Mouse (Mus musculus): Measurements from ENCODE around the gene Art3. TPM values are rescaled to one million over a fixed set of nuclear protein-coding genes. Genes with fewer than 3 reads are reported as not detected.
"Not testable (repeated sequence)": the region's sequence is repeated elsewhere in the genome, so short reads cannot be mapped to it uniquely, and the experiment has no call there.

Gene Art3
- polyA plus RNA-seq, 1 experiment from 2014 or later = 2.3 TPM

DNA sequence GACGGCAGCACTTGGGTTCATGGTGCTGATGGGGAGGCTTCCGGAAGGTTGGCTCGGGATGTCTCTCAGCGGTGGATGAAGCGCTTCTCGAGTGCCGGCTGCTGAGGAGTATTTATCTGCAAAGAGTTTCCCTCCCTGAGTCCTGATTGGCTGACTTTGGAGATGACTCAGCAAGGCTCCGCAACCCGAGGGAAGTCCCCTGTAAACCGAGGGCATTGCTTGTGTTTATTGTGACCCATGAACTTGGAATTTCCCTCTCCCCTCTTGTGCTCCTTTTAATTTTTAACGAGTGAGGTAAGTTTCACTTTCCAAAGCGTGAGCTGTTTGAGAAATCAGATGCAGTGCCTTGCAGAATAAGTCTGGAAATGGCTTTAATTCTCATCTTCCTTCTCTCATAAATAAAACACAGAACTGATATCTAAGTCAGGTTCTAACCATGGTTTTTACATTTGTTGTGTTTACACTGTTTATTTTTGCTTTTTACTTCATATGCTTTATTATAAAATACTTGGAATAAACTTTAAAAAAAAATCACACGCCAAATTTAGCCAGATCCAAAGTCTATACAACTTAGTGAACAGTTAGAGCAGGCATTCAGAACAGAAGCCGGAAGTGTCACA, 17.3 kb downstream of the Art3 start, which contains the start of gene Cxcl10:
Cxcl10 (minus strand) TSS at position 96 of the 620 bp plus-strand sequence.
- H3K27me3 ChIP-seq = no peaks in the 10 kb centered on the region
- peak; percentile 68; the same call in 1 of the 2 replicates for ATAC-seq
- H3K36me3 ChIP-seq (ENCODE audit: poor library complexity, severe bottlenecking) = no peaks in the 10 kb centered on the region
- peaks cover 8% of the 10 kb centered on the region for H3K4me1 ChIP-seq
- H3K9ac ChIP-seq = no peak within 1 kb of the TSS
- WGBS = 19% methylated on average over 14 of the region's 14 CpGs
- H3K9me3 ChIP-seq (replicated peaks) = no peaks in the 10 kb centered on the region
- peak within 1 kb of the TSS; percentile 18; the same call in 1 of the 2 replicates for H3K4me3 ChIP-seq
- H3K4me2 ChIP-seq = peak within 1 kb of the TSS; percentile 54
- H3K27ac ChIP-seq = no peak within 1 kb of the TSS

DNA sequence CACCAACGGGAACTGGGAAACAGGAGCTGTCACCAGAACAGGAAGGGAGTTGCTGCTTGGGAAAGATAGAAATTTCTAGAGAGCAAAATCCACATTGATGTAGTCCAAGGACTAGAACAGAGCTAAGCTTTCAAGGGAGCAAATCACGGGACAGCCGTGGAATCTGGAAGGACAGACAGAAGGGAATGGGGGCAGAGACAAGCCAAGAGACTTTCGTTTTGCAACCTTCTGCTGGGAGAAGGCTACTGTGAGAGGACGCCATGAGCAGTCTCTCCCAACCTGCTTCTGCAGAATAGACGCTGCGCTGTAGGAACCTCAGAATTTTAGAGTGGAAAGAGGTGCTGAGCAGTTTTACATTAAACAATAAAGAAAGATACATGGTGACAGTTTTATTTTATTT, 18.1 kb downstream of the Art3 start:
- Histone ChIP-seq H3K9ac (no peak overlapping the region), H3K36me3 (ENCODE audit: poor library complexity, severe bottlenecking) (no peaks in the 10 kb centered on the region), H3K4me3 (no peak overlapping the region), H3K4me1 (peaks cover 8% of the 10 kb centered on the region), H3K27me3 (no peaks in the 10 kb centered on the region), H3K9me3 (replicated peaks) (no peaks in the 10 kb centered on the region), H3K27ac (no peak overlapping the region), H3K4me2 (no peak overlapping the region)
- 84% methylated on average over 7 of the region's 7 CpGs for WGBS
- no peak for ATAC-seq

DNA sequence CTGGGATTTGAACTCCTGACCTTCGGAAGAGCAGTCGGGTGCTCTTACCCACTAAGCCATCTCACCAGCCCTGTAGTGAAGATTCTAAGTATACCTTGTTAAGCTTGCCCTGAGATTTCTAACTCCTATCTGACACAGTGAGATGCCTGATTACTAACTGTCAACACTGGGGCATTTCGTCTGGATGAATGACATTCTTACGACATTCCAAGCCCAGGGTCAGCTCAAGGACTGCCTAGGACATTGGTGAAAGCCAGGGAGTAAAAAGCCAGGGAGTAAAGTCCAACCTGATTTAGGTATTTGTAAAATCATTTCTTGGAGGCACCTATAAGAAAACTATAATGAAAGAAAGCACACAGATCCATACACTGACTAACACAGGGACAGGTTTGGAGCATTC, 21.1 kb downstream of the Art3 start:
- WGBS = 84% methylated on average over 4 of the region's 4 CpGs

DNA sequence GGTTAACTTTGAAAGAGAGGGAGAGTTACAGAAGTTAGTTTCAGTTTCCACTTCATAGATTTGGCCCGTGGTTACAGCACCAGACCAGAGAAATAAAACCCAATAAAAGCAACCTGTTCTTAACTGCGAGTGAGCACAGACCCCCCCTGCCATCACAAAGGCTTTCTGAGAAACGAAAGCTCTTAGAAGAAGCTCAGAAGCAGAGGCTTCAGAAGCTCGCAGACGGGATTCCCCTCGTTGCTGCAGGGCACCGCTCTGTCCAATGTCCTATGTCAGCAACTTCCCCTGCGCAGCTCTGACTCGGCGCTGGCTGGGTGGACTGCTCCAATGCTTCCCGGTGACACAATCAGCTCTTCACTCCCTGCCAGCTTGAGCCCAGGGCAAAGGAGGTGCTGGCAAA, 21.9 kb downstream of the Art3 start:
- Histone ChIP-seq H3K9me3 (replicated peaks) (no peaks in the 10 kb centered on the region), H3K27me3 (no peaks in the 10 kb centered on the region), H3K4me3 (no peak overlapping the region), H3K4me2 (0 out of 2 replicates have a peak overlapping the region, but pooled peaks have one; percentile 5), H3K27ac (no peak overlapping the region), H3K4me1 (peaks cover 4% of the 10 kb centered on the region), H3K36me3 (ENCODE audit: poor library complexity, severe bottlenecking) (no peaks in the 10 kb centered on the region), H3K9ac (peak overlapping the region; percentile 21; the same call in 1 of the 2 replicates)
- 59% methylated on average over 11 of the region's 11 CpGs for WGBS
- no peak for ATAC-seq

More for the DNA sequence above, 21.1 kb downstream of the Art3 start:
- not testable (repeated sequence) for H3K36me3 ChIP-seq (ENCODE audit: poor library complexity, severe bottlenecking); H3K9ac ChIP-seq; ATAC-seq; H3K9me3 ChIP-seq (replicated peaks); H3K4me3 ChIP-seq; H3K4me2 ChIP-seq; H3K27ac ChIP-seq; H3K4me1 ChIP-seq; H3K27me3 ChIP-seq

DNA sequence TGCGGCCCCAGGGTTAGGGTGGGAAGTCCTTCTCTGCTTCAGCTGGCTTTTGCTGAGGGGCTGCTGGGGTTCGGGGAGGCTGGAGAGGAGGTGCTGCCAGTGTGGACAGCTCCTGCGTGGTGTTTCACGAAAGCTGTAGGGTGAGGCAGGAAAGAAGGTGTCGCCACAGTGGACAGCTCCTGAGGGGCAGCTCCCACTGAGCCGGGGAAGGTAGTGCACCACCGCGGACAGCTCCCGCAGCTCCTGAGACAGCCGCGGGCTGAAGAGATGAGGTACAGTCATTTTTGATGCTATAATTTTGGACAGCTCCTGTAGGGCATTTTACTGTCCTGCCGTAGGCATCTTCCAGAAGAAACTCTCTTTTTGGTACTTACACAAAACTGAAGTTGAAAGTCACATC, 26.4 kb downstream of the Art3 start:
- Histone ChIP-seq H3K4me2 (no peak overlapping the region), H3K36me3 (ENCODE audit: poor library complexity, severe bottlenecking) (no peaks in the 10 kb centered on the region), H3K9ac (no peak overlapping the region), H3K4me1 (no peaks in the 10 kb centered on the region), H3K4me3 (no peak overlapping the region), H3K27me3 (no peaks in the 10 kb centered on the region), H3K27ac (no peak overlapping the region), H3K9me3 (replicated peaks) (no peaks in the 10 kb centered on the region)
- ATAC-seq = no peak
- WGBS = 60% methylated on average over 11 of the region's 12 CpGs

DNA sequence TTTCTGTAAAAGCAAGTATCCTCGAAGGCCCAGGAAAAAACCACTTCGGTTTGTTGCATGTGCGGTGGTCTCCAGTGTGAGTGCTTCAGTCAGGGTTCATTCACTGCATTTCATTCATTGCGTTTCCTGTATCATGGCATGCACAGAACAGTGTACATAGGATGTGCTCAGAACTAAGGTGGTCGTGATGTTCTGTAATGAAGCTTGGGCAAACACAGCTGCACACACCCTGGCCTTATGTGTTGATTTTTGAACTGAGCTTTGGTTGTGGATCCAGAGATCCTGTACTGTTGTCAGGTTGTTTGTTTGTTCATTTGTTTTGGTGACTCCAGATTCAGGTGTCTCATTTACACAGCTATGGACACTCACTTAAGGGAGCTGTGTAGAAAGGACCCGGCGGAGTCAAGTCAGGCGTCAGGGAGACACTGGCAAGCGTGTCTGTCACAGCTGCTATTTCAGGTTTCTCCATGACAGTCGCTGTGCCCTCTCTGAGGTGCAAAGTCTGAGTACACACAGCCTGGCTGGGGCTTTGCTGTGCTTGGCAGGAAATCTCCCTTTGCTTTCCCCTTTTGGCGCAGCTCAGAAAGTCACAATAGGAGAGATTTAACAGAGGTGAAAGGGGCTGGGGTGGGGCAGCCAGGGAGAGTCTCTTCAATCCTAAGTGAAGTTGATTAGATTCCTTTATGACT, 27.3 kb downstream of the Art3 start:
- no peaks in the 10 kb centered on the region for H3K9me3 ChIP-seq (replicated peaks)
- no peak overlapping the region for H3K9ac ChIP-seq
- no peak for ATAC-seq
- no peaks in the 10 kb centered on the region for H3K27me3 ChIP-seq
- no peak overlapping the region for H3K4me2 ChIP-seq
- no peaks in the 10 kb centered on the region for H3K4me1 ChIP-seq
- H3K4me3 ChIP-seq = no peak overlapping the region
- no peak overlapping the region for H3K27ac ChIP-seq
- 79% methylated on average over 11 of the region's 11 CpGs for WGBS
- no peaks in the 10 kb centered on the region for H3K36me3 ChIP-seq (ENCODE audit: poor library complexity, severe bottlenecking)

DNA sequence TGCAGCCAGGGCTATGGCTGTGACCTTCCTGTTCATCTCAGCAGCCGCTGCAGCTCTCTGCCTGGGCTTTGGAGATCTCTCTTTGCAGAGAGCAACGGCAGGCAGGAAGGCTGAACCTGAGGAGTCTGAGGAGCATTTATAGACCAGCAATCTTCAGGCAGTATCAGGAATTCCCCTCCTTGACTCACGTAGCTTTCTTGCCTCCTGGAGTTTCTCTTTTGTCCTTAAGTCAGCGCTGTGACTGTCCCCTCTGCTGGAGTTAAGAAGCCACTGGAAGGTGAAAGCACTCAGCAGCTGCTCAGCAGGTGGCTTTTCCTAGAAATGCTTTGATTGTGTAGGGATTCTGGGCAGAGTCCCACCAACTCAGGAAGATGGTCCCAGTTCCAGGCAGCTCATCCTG, 31.6 kb downstream of the Art3 start:
- no peak overlapping the region for H3K4me3 ChIP-seq
- no peaks in the 10 kb centered on the region for H3K4me1 ChIP-seq
- no peak overlapping the region for H3K9ac ChIP-seq
- no peaks in the 10 kb centered on the region for H3K36me3 ChIP-seq (ENCODE audit: poor library complexity, severe bottlenecking)
- no peaks in the 10 kb centered on the region for H3K9me3 ChIP-seq (replicated peaks)
- H3K4me2 ChIP-seq = no peak overlapping the region
- H3K27me3 ChIP-seq = no peaks in the 10 kb centered on the region
- WGBS = 5% methylated on average over 4 of the region's 4 CpGs
- no peak for ATAC-seq
- no peak overlapping the region for H3K27ac ChIP-seq

DNA sequence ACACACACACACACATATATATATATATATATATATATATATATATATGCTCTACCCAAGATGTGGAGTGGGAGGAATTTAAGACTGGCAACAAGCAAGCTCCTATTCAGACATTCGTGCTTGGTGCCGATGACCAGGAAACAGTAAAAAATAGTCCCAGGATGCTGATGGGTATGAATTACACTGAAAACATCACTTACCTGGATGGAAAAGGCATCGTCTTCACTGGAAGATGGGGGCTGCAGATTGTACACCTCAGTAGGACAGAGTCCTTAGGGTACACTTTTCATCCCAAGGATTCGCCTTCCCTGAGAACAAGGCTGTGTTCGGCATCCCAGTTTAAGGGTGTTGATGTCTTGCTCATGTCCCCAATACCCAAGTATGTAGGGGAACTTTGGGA, 32.4 kb downstream of the Art3 start:
- no peaks in the 10 kb centered on the region for H3K9me3 ChIP-seq (replicated peaks)
- 0 out of 2 replicates have a peak, but pooled peaks cover 1% of the 10 kb centered on the region for H3K4me1 ChIP-seq
- 91% methylated on average over 5 of the region's 5 CpGs for WGBS
- no peaks in the 10 kb centered on the region for H3K27me3 ChIP-seq
- H3K36me3 ChIP-seq (ENCODE audit: poor library complexity, severe bottlenecking) = no peaks in the 10 kb centered on the region
- H3K9ac ChIP-seq = no peak overlapping the region
- H3K27ac ChIP-seq = no peak overlapping the region
- ATAC-seq = no peak
- no peak overlapping the region for H3K4me3 ChIP-seq
- H3K4me2 ChIP-seq = no peak overlapping the region

DNA sequence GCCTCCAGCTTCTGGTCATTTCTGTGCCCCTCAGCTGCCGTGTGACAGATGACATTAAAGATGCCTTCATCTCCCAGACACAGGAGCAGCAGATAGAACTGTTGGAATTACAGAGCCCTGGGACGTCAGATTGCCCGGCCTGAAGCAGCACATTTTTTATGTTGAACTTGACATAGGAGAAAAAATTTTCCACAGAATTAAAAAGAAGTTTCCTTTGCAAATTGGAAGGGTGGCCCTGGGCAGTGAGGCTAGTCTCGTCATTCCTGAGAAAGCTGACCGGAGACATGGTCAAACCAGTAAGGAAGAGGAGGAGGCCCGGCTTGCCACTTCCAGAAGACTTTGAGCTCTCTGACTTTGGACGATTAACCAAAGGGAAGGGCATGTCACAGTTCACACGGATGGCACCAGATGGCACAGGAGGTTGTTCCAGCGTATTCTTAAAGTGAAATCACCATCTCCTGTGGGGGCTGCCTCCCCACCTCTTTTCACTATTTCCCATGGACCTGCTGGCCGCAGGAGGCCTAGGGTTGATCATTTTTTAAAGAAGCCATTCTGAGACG, 33.6 kb downstream of the Art3 start:
- H3K4me1 ChIP-seq = 0 out of 2 replicates have a peak, but pooled peaks cover 7% of the 10 kb centered on the region
- H3K4me3 ChIP-seq = no peak overlapping the region
- H3K9ac ChIP-seq = no peak overlapping the region
- no peak for ATAC-seq
- H3K36me3 ChIP-seq (ENCODE audit: poor library complexity, severe bottlenecking) = no peaks in the 10 kb centered on the region
- H3K9me3 ChIP-seq (replicated peaks) = no peaks in the 10 kb centered on the region
- no peaks in the 10 kb centered on the region for H3K27me3 ChIP-seq
- no peak overlapping the region for H3K4me2 ChIP-seq
- no peak overlapping the region for H3K27ac ChIP-seq
- 80% methylated on average over 11 of the region's 11 CpGs for WGBS

DNA sequence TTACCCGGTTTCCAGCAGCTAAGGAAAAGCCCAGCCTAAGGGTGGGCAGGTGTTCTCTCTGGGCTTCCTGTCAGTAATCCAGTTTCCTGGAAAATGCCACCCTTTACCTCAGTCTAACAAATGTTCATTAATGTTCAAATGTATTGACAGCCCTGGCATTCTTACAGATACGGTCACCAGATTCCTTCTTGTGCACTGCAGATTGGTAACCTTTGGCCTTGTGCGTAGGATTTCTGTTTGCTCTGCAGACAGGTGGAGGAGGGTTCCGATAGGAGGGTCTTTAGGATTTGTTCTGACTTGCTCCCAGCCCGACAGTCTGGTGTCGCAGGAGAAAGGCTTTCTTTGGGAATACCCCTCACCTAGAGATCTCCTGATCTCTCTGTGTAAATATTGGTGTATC, 34.9 kb downstream of the Art3 start:
- no peaks in the 10 kb centered on the region for H3K9me3 ChIP-seq (replicated peaks)
- ATAC-seq = no peak
- H3K27me3 ChIP-seq = no peaks in the 10 kb centered on the region
- no peak overlapping the region for H3K27ac ChIP-seq
- peaks cover 16% of the 10 kb centered on the region; the same call in 1 of the 2 replicates for H3K4me1 ChIP-seq
- no peaks in the 10 kb centered on the region for H3K36me3 ChIP-seq (ENCODE audit: poor library complexity, severe bottlenecking)
- no peak overlapping the region for H3K4me2 ChIP-seq
- H3K9ac ChIP-seq = no peak overlapping the region
- 84% methylated on average over 6 of the region's 6 CpGs for WGBS
- H3K4me3 ChIP-seq = no peak overlapping the region

DNA sequence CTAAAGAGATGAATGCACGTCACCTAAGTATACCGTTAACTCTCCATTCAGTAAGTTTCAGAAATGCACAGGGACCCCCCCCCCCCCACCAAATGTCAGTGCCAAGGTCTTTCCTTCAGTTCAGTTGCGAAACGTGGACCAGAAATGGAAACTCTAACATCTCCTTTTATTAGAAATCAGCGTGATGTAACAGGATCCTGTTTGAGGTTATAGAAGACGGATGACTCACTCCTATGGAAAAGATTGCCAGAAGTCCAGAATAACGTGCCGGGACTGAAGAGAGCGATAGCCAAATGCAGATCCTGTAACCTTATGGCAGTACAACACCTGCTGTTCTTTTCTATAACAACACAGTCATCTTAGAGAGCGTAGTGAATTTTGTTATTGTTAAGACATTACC, 36.8 kb downstream of the Art3 start:
- WGBS = 79% methylated on average over 10 of the region's 10 CpGs
- Histone ChIP-seq H3K36me3 (ENCODE audit: poor library complexity, severe bottlenecking) (no peaks in the 10 kb centered on the region), H3K9me3 (replicated peaks) (no peaks in the 10 kb centered on the region), H3K27me3 (no peaks in the 10 kb centered on the region), H3K4me1 (peaks cover 18% of the 10 kb centered on the region; the same call in 1 of the 2 replicates), H3K4me3 (no peak overlapping the region), H3K9ac (no peak overlapping the region), H3K4me2 (no peak overlapping the region), H3K27ac (no peak overlapping the region)
- ATAC-seq = no peak

DNA sequence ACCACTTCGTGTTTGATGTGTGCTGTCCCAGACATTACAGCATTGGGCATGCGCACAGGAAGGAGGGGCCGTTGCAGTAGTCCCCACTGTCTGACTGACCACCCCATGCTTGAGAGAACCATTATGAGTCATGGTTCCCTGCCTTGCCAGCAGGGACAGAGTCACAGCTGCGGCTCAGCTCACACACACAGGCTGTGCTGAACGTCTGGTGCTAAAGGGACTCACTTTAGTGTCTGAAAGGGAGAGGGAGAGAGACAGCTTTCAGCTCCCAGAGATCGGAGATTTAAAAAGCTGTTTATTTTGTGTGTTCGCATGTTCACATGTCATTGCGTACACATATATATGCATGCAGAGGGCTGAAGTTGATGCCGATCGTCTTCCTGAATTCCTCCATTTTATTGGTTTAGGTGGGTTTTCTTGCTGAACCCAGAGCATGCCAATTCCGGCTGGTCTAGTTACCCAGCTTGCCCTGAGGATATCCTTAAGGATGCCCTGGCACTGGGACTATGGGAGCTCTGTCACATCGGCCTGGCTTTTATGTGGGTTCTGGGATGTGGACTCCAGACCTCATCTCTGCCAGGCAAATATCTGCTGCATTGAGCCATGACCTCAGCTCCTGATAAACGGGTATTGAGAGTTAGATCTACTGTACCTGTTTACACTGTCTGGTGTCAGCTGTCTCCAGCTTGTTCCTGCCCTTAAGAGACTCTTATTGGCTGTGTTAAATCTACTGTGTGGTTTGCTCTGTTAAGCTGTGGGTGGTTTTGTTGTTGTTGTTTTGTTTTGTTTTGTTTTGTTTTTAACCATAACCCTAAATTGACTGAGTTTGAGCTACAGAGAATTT, 37.7 kb downstream of the Art3 start:
- ATAC-seq = peak; percentile 92
- Histone ChIP-seq H3K4me3 (no peak overlapping the region), H3K27me3 (no peaks in the 10 kb centered on the region), H3K27ac (no peak overlapping the region), H3K9ac (no peak overlapping the region), H3K4me1 (peaks cover 18% of the 10 kb centered on the region; the same call in 1 of the 2 replicates), H3K9me3 (replicated peaks) (no peaks in the 10 kb centered on the region), H3K4me2 (no peak overlapping the region), H3K36me3 (ENCODE audit: poor library complexity, severe bottlenecking) (no peaks in the 10 kb centered on the region)
- WGBS = 74% methylated on average over 13 of the region's 13 CpGs

All from forebrain, embryonic 13.5 days (tissue).